Mouse (Mus musculus) ovary, postnatal 10 days (tissue): Measurements from ENCODE around the gene Pin1.
"Not testable (repeated sequence)": the region's sequence is repeated elsewhere in the genome, so short reads cannot be mapped to it uniquely, and the experiment has no call there.

ENCODE experiments used
- DNase-seq: peaks from one replicate; pipeline ENCODE4 v3.0.0; 2022; ENCODE audit warnings: low spot score

Pin1 gene

DNA sequence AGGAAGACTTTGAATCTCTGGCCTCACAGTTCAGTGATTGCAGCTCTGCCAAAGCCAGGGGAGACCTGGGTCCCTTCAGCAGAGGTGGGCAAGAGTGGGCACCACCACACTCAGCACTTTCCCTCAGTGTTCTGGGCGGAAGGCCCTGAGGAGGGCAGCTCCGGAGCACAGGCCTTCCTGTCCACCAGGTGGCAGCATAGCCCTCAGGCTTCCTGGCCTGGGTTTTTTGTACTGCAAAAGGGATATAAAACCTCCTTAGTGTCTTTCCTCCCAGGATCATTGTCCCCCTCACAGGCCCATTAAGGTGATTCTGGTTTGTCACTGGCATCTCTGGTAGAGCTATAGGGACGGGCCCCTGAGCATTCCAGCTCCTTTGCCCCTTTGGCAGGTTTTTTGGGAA lies 10.4 kb downstream of the Pin1 start:
- peak; percentile 29 for DNase-seq

DNA sequence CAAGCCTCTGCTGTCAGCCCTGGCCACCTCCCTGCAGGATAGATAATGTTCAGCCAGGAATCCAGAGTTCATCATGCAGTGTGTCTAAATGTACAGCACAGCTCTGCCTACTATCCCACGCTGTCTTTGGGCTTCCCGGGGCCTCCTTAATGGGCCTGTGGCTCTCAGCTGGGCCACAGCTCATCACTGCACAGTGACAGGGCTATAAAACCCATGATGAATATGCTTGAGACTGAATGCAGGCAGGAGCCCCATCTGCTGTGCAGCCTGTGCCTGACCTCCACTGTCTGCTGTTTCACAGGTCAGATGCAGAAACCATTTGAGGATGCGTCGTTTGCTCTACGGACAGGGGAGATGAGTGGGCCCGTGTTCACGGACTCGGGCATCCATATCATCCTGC lies 11.0 kb downstream of the Pin1 start:
- DNase-seq, result no peak

DNA sequence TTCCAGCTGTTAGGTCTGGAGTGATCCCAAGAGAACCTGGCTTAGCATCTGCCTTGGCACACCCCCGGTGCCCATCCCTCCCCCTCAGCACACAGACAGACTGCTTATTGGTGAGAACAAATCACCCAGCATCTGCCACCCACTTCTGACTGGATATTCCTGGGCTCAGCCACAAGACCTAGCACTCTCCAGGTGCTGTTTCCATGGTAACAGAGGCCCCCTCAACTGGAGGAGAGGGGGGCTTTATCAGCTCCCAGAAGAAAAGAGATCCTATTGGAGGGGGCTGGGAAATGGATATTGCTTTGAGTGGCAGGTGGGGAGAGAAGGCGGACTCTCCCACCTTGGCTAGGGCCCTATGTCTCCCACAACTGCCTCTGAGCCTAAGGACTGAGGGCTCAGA lies 12.1 kb downstream of the Pin1 start:
- DNase-seq, result no peak

DNA sequence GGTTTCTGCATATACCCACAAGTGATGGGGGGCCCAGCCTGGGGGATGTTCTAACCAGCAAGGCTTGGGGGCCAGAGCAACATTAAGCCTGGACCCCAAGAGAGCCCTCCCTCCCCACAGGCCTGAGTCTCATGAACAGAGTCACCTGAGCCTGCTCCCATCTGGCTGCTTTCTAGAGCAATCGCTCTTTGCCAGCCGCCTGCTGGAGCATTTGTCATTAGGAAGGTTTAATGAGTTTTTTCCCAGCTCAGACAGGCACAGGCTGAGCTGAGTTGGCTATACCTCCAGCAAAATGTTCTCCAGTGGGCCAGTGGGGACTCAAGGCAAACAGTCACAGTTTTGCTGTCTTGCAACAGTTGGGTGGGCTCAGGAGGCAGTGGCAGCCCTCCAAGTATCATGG lies 12.5 kb downstream of the Pin1 start:
- DNase-seq, result no peak

DNA sequence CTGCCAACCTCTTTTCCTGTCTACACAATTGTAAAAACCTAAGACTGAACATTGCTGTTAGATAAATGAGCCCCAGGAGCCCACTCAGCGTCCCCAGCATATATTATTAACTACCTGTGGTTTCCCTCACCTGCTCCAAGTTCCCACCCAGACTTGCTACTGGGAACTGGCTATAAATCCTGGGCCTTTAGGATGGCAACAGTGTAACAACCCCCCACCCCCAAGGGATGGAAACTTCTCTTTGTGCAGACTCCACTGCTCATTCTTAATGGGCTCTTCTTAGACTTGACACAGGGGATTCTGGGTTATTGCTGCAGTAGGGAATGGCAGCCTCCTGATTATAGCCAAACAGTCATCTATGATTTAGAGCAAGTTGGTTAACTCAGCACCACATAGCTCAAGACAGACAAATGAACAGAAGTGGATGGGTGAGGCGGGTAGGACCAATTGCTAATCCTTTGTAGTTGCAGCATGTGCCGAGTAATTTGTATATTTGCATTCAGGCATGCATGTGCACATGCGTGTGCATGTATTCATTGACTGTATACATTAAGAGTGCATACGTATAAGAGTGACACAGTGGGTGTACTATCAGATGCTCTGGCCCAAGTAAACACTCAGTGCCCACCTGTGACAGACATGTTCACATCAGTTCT lies 13.2 kb downstream of the Pin1 start:
- DNase-seq, result no peak

DNA sequence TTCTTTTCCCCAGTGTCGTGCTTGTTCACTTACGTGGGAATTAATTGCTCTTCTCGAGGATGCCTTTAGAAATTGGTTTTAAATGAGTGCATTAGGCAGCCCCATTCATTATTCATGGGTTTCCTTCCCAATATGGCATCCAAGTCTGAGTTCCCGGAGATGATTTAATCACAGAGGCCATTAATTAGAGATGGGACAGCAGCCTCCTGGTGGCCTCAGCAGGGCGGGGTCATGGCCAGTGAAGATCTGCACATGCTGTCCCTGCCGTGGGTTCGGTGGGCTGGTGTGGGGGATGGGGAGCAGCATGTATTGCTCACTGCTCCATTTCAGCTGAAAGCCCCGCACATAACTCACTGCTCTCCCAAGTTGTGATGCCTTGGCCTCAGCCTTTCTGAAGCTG lies 14.0 kb downstream of the Pin1 start:
- no peak for DNase-seq

DNA sequence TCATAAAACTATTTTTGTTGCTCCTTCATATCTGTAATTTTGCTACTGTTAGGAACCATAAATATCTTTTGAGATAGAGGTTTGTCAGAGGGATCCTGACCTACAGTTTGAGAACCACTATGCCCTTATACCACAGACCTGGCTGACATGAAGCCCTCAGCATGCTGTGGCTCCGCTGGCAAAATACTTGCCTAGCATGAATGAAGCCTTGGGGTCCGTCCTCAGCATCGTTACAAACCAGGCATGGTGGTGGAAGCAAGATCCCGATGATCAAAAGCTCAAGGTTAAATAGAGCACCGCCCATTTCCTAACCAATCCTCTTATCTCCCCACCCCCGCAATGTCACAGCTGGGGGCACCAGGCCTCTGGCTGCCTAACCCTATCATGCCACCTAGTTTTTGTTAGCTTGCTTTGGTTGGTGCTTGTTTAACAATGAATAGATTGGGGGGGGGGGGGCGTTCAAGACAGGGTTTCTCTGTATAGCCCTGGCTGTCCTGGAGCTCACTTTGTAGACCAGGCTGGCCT lies 14.7 kb downstream of the Pin1 start:
- no peak for DNase-seq

DNA sequence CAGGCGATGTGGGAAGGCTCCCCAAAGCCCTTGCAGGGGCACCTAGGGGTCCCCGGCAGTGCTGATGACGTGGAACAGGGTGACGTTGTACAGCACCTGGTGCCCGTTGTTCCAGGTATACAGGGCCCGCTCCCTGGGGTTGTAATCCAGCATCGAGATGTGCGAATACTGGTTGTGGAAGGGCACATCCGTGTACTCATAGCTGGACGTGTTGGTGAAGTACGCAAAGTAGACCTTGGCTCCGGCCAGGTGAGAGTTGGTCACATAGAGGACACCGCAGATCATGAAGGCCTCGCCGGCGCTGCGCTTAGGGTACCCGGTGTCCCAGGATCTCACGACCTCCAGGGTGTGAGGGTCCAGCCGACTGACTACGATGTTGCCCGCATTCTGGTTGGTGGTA lies 16.2 kb downstream of the Pin1 start:
- no peak for DNase-seq

DNA sequence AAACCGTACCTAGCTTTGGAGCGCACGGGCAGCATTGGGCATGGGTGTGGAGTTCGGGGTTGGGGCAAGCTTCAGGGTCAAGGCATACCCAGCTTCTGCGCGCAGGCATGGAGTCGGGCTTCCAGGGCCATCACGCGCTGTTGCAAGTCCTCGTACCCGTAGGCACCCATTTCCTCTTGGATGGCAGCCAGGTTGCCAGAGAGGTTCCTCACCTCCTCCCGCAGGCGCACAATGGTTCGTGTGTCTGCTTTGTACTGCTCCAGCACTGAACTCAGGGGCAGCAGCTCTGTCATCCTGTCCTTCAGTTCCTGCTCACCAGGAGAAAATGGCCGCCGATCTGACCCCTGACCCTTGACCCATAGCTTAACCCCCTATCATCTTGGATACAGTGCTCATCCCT lies 20.2 kb downstream of the Pin1 start:
- no peak for DNase-seq

DNA sequence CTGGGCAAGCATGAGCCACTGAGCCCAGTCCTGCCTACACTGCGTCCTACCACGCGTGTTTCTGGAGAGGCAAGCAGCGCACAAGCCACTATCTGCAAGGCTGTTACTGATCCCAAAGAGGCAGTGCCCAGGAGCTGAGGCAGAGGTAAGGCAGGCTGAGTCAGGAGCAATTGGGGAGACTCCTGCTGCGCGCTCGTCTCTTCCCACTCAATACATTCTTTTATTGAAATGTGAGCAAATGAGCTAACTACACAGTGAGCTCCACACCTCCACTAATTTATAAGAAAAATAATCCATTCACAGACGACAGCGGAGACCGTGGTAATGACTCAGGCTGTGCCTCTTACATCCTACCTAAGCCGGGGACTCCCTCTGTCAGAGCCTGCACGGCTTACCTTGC lies 26.0 kb downstream of the Pin1 start:
- DNase-seq, result no peak

DNA sequence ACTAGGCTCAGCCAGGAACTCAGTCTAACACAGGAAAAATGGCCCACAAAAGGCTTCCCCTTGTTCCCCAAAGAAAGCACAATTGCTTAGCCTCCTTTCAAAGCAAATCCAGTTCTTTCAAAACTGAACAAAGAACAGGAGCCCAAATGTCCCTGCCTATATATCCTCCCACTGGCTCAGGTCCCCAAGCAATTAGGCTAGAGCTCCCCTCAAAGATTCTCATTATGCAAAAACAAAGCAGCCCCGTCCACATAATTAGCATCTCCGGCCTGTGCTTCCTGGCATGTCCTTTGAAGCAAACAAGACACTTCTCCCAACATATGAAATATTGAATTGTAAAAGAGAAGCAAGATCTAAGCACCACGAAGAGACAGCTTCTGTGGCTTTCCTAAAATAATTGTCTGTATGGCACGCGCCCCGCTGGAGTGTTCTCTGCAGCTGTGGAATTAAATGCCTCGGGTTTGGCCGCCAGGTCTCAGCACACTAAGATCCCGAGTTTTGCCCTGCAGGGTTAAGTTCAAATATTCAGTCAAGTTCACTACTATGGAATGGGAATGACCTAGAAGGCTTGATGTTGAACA lies 28.6 kb downstream of the Pin1 start:
- DNase-seq, result no peak

DNA sequence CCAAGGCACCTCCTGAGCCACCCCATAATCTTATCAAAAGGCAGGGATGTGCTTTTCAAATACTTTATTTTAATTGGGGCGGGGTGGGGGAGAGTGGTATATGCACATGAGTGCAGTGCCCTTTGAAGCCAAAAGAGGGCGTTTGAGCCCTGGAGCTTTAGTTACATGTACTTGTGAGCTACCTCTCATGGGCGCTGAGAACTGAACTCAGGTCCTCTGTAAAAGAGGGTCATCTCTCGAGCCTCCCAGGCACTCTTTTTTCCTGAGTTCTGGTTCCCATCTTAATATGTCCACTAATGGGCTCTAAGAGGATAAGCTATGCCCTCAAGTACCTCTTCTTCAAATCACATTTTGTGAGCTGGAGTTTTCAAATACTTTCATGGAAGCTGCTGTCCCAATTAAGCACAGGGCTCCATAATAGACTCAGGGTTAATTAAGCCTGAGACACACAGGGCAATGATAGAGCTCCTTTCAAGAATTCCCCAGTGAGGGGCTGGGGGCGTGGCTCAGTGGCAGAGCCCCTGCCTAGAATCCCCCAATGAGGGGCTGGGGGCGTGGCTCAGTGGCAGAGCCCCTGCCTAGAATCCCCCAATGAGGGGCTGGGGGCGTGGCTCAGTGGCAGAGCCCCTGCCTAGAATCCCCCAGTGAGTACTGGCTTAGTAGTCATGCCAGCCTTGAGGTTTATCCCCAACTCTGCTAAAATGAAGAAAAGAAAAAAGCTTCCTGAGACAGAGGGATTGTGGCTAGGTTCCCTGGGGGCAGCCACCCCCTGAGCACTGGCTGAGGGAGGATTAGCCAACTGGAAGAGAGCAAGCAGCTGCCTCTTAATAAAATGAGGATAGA lies 29.9 kb downstream of the Pin1 start:
- no peak for DNase-seq

DNA sequence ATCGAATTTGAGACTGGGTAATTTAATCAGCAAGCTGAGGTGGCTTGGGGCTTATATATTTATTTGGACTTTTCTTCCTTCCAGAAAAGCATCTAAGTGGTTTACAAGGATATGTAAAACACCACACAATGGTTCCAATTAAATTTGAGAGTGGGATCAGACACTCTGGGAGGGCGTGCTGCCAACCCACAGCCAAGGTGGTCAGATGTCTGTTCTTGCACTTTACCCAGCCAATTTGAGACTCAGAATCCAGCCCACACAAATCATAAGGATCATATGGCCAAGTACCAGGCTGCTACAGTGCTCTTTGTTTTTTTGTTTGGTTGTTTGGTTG lies 30.5 kb downstream of the Pin1 start:
- DNase-seq, result no peak

DNA sequence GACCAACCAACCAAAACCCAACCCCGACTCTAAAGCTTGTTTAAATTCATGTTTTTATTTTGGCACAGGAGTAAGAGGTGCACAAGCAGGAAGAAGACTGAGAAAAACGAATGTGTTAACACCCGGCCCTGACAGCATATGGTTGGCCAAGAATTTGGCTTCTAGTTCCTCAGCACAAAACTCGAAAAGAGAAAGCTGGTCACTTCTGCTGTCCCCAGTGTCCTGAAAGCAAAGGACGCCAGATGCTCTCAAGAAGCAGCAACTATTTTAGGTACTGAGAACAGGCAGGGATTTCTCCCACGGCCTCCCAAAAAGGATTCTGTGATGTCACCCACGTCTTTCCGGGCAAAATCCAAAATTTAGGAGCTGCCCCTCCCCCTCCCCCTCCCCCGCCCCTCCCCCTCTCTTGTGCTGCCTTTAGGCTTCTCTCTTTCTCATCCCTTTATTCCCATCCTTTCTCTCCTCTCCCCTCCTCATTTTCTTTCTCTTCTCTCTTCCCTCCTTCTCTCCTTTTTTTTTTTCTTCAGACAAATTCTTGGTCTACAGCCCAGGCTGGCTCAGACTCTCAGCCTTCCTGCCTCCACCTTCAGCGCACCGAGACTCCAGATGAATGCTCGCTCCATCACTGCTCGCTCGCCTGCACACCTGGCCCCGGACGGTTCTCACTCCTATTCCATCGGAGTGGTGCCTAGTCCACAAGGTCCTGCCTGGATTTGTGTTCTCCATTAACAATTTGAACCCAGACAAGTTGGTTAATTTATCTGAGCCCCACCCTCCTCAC lies 33.4 kb downstream of the Pin1 start:
- DNase-seq, result no peak

DNA sequence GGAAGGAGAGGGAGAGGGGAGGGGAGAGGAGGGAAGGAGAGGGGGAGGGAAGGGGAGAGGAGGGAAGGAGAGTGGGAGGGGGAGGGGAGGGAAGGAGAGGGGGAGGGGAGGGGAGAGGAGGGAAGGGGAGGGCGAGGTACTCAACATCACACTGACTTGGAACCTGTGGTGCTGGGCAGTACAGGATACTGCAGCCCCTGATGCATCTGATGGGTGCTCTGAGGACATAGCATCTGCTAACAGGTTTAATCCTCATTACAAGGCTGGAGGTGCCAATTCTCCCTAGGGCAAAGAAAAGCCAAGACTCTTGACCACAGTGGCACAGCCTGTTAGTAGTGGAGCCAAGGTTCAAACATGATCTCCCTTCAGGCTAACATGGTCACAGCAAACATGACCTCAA lies 37.5 kb downstream of the Pin1 start:
- DNase-seq, result no peak

DNA sequence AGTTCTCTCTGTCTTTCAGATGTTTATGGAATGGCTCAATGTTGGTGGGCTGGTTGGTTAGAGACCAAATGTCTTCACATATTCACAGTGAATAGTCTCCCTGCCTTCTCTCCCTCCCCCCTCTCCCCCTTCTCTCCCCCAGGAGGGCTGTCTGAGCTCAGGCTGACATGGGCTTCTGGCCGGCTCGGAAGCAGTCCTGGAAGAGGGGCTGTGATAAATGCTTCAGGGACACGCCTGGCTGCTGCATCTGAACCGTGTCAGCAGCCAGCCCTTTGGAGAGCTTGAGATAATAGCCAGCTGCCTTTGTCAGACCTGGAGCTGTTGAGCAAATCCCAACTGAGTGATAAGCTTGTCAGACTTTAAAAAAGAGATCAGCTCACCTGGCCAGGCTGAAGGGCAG lies 38.0 kb downstream of the Pin1 start:
- DNase-seq, result no peak

DNA sequence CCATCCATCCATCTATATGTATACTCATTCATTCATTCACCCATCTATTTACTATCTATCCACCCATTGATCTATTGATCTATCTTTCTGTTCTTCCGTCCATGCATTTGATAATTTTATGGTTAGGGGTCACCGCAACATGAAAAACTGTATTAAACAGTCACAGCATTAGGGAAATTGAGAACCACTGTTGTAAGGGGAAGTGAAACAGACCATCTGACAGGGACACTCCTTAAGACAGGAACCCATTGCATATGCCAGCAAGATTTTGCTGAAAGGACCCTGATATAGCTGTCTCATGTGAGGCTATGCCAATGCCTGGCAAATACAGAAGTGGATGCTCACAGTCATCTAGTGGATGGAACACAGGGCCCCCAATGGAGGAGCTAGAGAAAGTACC lies 38.6 kb downstream of the Pin1 start:
- DNase-seq, result not testable (repeated sequence)

DNA sequence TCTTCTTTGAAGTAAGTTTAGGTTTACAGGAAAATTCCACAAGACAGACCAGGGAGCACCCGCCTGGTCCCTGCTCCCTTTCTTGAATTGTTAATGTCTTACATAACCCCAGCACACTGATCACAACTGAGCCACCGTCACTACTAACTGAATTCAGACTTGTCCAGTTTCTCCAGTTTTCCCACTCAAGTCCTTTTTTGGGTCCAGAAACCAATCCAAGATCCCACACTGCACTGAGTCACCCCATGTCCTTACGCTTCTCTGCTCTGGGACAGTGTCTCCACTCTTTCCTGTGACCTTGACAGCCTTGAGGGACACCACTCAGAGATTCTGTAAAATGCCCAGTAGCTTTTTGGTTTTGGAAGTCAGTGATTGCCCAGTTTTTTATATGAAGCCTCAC lies 41.0 kb downstream of the Pin1 start:
- DNase-seq, result no peak

DNA sequence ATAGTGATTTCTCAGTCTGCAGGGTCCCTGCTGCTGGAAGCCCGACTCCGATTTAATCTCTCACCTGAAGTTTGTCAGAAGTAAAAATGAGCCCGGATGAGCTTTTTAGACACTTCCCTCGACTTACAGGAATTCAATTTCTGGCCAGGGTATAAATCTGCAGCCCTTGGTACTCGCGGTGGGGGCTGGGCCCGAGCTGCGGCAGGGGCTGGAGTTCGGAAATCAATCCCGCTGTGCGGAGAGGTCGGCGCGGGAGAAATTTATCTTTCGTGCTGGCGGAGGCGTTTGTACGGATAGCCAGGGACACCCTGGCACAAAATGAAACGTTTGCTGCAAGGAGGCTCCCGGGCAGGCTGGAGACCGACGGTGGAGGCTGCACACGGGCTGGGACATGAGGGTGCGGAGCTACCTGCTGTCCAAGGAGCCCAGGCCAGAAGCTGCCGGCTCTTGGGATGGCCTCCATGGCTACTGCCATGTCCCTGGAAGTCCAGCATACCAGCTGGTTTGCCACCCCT lies 42.9 kb downstream of the Pin1 start:
- no peak for DNase-seq

DNA sequence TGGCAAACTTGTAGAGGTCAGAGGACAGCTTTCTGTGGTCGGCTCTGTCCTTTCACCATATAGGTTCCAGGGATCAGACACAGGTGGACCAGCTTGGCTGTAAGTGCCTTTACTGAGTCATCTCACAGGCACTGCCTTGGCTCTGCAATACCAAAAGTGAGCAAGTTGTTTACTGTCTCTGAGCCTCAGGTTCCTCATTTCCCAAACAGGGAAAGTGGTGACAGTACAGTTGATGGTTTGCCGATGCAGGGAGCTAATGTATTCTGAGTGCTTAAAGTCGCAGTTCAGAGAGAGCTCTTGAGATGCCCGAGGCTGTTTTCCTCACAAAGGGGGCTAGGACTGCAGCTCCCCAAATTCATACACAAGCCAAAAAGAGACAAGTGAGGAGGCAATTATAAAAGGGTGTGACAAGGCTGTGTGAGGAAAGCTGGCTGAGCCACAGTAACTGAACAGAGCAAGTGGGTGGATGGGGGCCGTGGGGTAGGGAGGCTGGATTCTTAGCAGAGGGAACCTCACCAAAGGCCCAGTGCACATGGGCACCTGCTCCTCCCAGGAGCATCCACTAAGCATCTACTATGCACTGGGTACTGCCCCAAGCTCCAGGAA lies 44.3 kb downstream of the Pin1 start:
- DNase-seq, result no peak

DNA sequence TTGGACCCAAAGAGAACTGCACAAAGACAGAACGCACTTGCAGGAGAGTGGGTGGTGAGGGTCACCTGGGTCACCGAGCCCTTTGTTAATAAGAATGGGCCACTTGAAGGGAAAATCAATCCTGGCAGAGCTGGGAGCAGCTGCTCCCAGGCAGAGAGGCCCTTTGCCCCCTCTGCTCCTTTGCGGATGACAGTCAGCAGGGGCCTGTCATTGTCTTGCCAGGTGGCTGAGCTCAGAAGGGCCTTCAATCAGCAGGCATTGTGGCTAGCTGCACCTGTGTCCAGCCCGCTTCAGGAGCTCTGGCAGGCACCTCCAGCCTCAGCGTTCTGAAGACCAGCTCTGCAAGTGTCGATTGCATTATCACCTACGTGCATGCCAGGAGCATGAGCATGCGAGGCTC lies 45.6 kb downstream of the Pin1 start:
- no peak for DNase-seq

DNA sequence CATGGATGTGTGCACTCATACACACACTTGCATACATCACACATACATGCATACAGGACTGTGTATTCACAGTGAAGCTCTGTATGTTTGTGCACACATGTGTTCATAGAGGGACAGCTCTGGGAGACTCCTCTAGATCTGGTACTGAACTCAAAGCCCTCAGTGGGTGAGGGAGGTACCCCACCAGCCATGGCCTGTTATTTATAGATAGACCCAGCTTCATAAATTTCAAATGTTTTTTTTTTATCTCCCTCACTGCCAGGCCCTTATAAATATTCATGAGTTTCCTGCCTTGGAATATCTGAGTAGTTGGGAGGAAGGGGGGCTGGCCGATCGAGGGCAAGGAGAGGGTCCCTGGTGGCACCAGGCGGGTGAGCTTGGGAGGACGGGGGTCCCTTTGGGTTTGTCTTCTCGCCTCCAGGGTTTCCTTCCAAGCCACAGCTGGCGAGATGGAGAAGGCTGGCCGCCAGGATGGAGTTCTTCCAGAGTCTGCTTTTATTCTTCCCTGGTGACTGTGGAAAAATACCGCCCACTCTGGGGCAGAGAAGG lies 52.0 kb downstream of the Pin1 start:
- DNase-seq, result no peak
